ENCODE assay signal across 35 mouse cellular contexts in genomic region chr7:125313604-125314003, GRCm38 (mm10).
"Had no signal": no experiment of that assay in that cellular context is flagged by ENCODE, and none has a peak within 500 bp of the region (broad histone marks: within the 10 kb centered on the region; RNA-seq: fewer than 3 reads in every experiment).

No protein-coding gene starts in this region.

- H3K36me3 ChIP-seq: heart, embryonic 12.5 days; heart, embryonic 13.5 days; heart, embryonic 15.5 days; hindbrain, embryonic 10.5 days; hindbrain, embryonic 12.5 days; hindbrain, embryonic 13.5 days; hindbrain, embryonic 15.5 days; intestine, embryonic 15.5 days; kidney, embryonic 15.5 days had no signal

- ATAC-seq: hindbrain, embryonic 16.5 days; hindbrain, postnatal 0 days; inflammation-experienced regulatory T-cells, adult 6 months; intestine, embryonic 15.5 days; intestine, embryonic 16.5 days; intestine, postnatal 0 days had no signal

- H3K9ac ChIP-seq: heart, embryonic 12.5 days; heart, embryonic 13.5 days; heart, embryonic 15.5 days; hindbrain, embryonic 12.5 days; hindbrain, embryonic 13.5 days; hindbrain, embryonic 14.5 days; hindbrain, embryonic 15.5 days; intestine, embryonic 15.5 days; kidney, embryonic 15.5 days had no signal

- H3K9me3 ChIP-seq: heart, embryonic 12.5 days; heart, embryonic 13.5 days; heart, embryonic 15.5 days; hindbrain, embryonic 10.5 days; hindbrain, embryonic 12.5 days; hindbrain, embryonic 13.5 days; hindbrain, embryonic 15.5 days; intestine, embryonic 15.5 days; kidney, embryonic 15.5 days had no signal

- H3K4me3 ChIP-seq: heart, embryonic 12.5 days; heart, embryonic 13.5 days; heart, embryonic 15.5 days; hindbrain, embryonic 10.5 days; hindbrain, embryonic 12.5 days; hindbrain, embryonic 13.5 days; hindbrain, embryonic 15.5 days; intestine, embryonic 15.5 days; kidney, embryonic 15.5 days; layer of hippocampus, adult 2 months; left cerebral cortex, adult 2 months had no signal

- H3K4me1 ChIP-seq: heart, embryonic 12.5 days; heart, embryonic 13.5 days; heart, embryonic 15.5 days; hindbrain, embryonic 10.5 days; hindbrain, embryonic 12.5 days; intestine, embryonic 15.5 days; kidney, embryonic 15.5 days had no signal

- H3K27ac ChIP-seq: heart, embryonic 13.5 days; heart, embryonic 15.5 days; hindbrain, embryonic 10.5 days; hindbrain, embryonic 12.5 days; hindbrain, embryonic 13.5 days; hindbrain, embryonic 14.5 days; hindbrain, embryonic 15.5 days; hindbrain, postnatal 0 days; intestine, embryonic 15.5 days; kidney, embryonic 15.5 days; kidney, postnatal 0 days; layer of hippocampus, adult 2 months; left cerebral cortex, adult 2 months had no signal

- DNase-seq: heart, postnatal 10 days; heart, postnatal 14 days; heart, postnatal 36 days; heart, postnatal 4 days; kidney, adult 11 months; kidney, adult 18-20 months; kidney, adult 2 months; kidney, adult 8-10 months; kidney, adult 9 months; kidney, postnatal 10 days; kidney, postnatal 14 days; kidney, postnatal 25 days; kidney, postnatal 36 days; kidney, postnatal 4 days; layer of hippocampus, adult 9-11 months; layer of hippocampus, postnatal 36 days had no signal

- H3K4me2 ChIP-seq: heart, embryonic 11.5 days; heart, embryonic 12.5 days; heart, embryonic 13.5 days; heart, embryonic 15.5 days; hindbrain, embryonic 12.5 days; hindbrain, embryonic 13.5 days; hindbrain, embryonic 14.5 days; hindbrain, embryonic 15.5 days; intestine, embryonic 15.5 days; kidney, embryonic 15.5 days had no signal

- H3K27me3 ChIP-seq: heart, embryonic 12.5 days; heart, embryonic 13.5 days; heart, embryonic 15.5 days; hindbrain, embryonic 12.5 days; hindbrain, embryonic 15.5 days; intestine, embryonic 15.5 days; kidney, embryonic 15.5 days had no signal
